Mouse (Mus musculus): ENCODE results near the gene Cap2. TPM values are rescaled to one million over a fixed set of nuclear protein-coding genes. Genes with fewer than 3 reads are reported as not detected.

Cap2 gene
- total and polyA plus RNA-seq, 2 experiments from 2014 or later, result 13.1 to 21.9 TPM

- H3K4me3 ChIP-seq (ENCODE audit: low read depth, low read length), result no peak overlapping the region
- H3K27ac ChIP-seq (ENCODE audit: low read depth, low read length), result no peak overlapping the region
- H3K9ac ChIP-seq (replicated peaks; ENCODE audit: low read length, poor library complexity, severe bottlenecking), result no peak overlapping the region
- ATAC-seq (ENCODE audit: low FRiP score) (no peak), DNase-seq (ENCODE audit: low spot score) (peak; percentile 68)
- no peak for TF ChIP-seq CTCF (IDR thresholded peaks at IDR 0.05)
- no peaks in the 10 kb centered on the region for H3K27me3 ChIP-seq (ENCODE audit: insufficient read depth, low read length)
- no peak overlapping the region for H3K4me2 ChIP-seq (ENCODE audit: low read depth, low read length, poor library complexity, severe bottlenecking)
- H3K4me1 ChIP-seq (ENCODE audit: insufficient read depth, low read length), result peaks cover 7% of the 10 kb centered on the region; the same call in 1 of the 2 replicates
- no peaks in the 10 kb centered on the region for H3K36me3 ChIP-seq (ENCODE audit: insufficient read depth, low read length)
- no peaks in the 10 kb centered on the region for H3K9me3 ChIP-seq (ENCODE audit: low read length)
- WGBS, result 64% methylated on average over 7 of the region's 7 CpGs
Measured at GRCm38 (mm10) chr13:46542782-46543181, 41.1 kb downstream of the Cap2 start.

- peaks cover 12% of the 10 kb centered on the region; the same call in 1 of the 2 replicates for H3K4me1 ChIP-seq (ENCODE audit: insufficient read depth, low read length)
- TF ChIP-seq CTCF (IDR thresholded peaks at IDR 0.05), result no peak
- H3K9me3 ChIP-seq (ENCODE audit: low read length), result no peaks in the 10 kb centered on the region
- no peaks in the 10 kb centered on the region for H3K27me3 ChIP-seq (ENCODE audit: insufficient read depth, low read length)
- DNase-seq (ENCODE audit: low spot score) (peak; percentile 36), ATAC-seq (ENCODE audit: low FRiP score) (no peak)
- H3K9ac ChIP-seq (replicated peaks; ENCODE audit: low read length, poor library complexity, severe bottlenecking), result no peak overlapping the region
- no peak overlapping the region for H3K4me2 ChIP-seq (ENCODE audit: low read depth, low read length, poor library complexity, severe bottlenecking)
- 0 out of 2 replicates have a peak overlapping the region, but pooled peaks have one; percentile 0 for H3K27ac ChIP-seq (ENCODE audit: low read depth, low read length)
- no peaks in the 10 kb centered on the region for H3K36me3 ChIP-seq (ENCODE audit: insufficient read depth, low read length)
- H3K4me3 ChIP-seq (ENCODE audit: low read depth, low read length), result no peak overlapping the region
- 45% methylated on average over 6 of the region's 6 CpGs for WGBS
Measured at GRCm38 (mm10) chr13:46544608-46545007, 43.0 kb downstream of the Cap2 start.

- Histone ChIP-seq H3K27me3 (ENCODE audit: insufficient read depth, low read length) (no peaks in the 10 kb centered on the region), H3K27ac (ENCODE audit: low read depth, low read length) (no peak overlapping the region), H3K4me1 (ENCODE audit: insufficient read depth, low read length) (peaks cover 12% of the 10 kb centered on the region; the same call in 1 of the 2 replicates), H3K4me2 (ENCODE audit: low read depth, low read length, poor library complexity, severe bottlenecking) (no peak overlapping the region), H3K9me3 (ENCODE audit: low read length) (no peaks in the 10 kb centered on the region), H3K9ac (replicated peaks; ENCODE audit: low read length, poor library complexity, severe bottlenecking) (no peak overlapping the region), H3K36me3 (ENCODE audit: insufficient read depth, low read length) (no peaks in the 10 kb centered on the region), H3K4me3 (ENCODE audit: low read depth, low read length) (no peak overlapping the region)
- DNase-seq (ENCODE audit: low spot score), result peak; percentile 39
- no peak for ATAC-seq (ENCODE audit: low FRiP score)
- TF ChIP-seq CTCF (IDR thresholded peaks at IDR 0.05), result no peak
- WGBS, result 17% methylated on average over 9 of the region's 9 CpGs
Measured at GRCm38 (mm10) chr13:46545081-46545480, 43.4 kb downstream of the Cap2 start.

GRCm38 (mm10) chr13:46546846-46547245 is 45.2 kb downstream of the Cap2 start:
- 90% methylated on average over 4 of the region's 4 CpGs for WGBS
- Histone ChIP-seq H3K27me3 (ENCODE audit: insufficient read depth, low read length) (no peaks in the 10 kb centered on the region), H3K4me1 (ENCODE audit: insufficient read depth, low read length) (peaks cover 12% of the 10 kb centered on the region; the same call in 1 of the 2 replicates), H3K9me3 (ENCODE audit: low read length) (no peaks in the 10 kb centered on the region), H3K9ac (replicated peaks; ENCODE audit: low read length, poor library complexity, severe bottlenecking) (no peak overlapping the region), H3K27ac (ENCODE audit: low read depth, low read length) (no peak overlapping the region), H3K4me2 (ENCODE audit: low read depth, low read length, poor library complexity, severe bottlenecking) (no peak overlapping the region), H3K4me3 (ENCODE audit: low read depth, low read length) (no peak overlapping the region), H3K36me3 (ENCODE audit: insufficient read depth, low read length) (no peaks in the 10 kb centered on the region)
- no peak for TF ChIP-seq CTCF (IDR thresholded peaks at IDR 0.05)
- ATAC-seq (ENCODE audit: low FRiP score) (no peak), DNase-seq (ENCODE audit: low spot score) (no peak)

- Histone ChIP-seq H3K9ac (replicated peaks; ENCODE audit: low read length, poor library complexity, severe bottlenecking) (no peak overlapping the region), H3K9me3 (ENCODE audit: low read length) (no peaks in the 10 kb centered on the region), H3K36me3 (ENCODE audit: insufficient read depth, low read length) (no peaks in the 10 kb centered on the region), H3K4me1 (ENCODE audit: insufficient read depth, low read length) (peaks cover 12% of the 10 kb centered on the region; the same call in 1 of the 2 replicates), H3K27ac (ENCODE audit: low read depth, low read length) (no peak overlapping the region), H3K4me2 (ENCODE audit: low read depth, low read length, poor library complexity, severe bottlenecking) (no peak overlapping the region), H3K27me3 (ENCODE audit: insufficient read depth, low read length) (no peaks in the 10 kb centered on the region), H3K4me3 (ENCODE audit: low read depth, low read length) (no peak overlapping the region)
- TF ChIP-seq CTCF (IDR thresholded peaks at IDR 0.05), result no peak
- no peak for DNase-seq (ENCODE audit: low spot score)
- 38% methylated on average over 1 of the region's 1 CpGs for WGBS
- ATAC-seq (ENCODE audit: low FRiP score), result no peak
Measured at GRCm38 (mm10) chr13:46547253-46547652, 45.6 kb downstream of the Cap2 start.

GRCm38 (mm10) chr13:46548132-46548531 is 46.5 kb downstream of the Cap2 start:
- peak overlapping the region; percentile 55 for H3K27ac ChIP-seq (ENCODE audit: low read depth, low read length)
- 64% methylated on average over 8 of the region's 8 CpGs for WGBS
- TF ChIP-seq CTCF (IDR thresholded peaks at IDR 0.05), result no peak
- no peaks in the 10 kb centered on the region for H3K9me3 ChIP-seq (ENCODE audit: low read length)
- H3K27me3 ChIP-seq (ENCODE audit: insufficient read depth, low read length), result no peaks in the 10 kb centered on the region
- no peak overlapping the region for H3K4me2 ChIP-seq (ENCODE audit: low read depth, low read length, poor library complexity, severe bottlenecking)
- H3K4me1 ChIP-seq (ENCODE audit: insufficient read depth, low read length), result peaks cover 12% of the 10 kb centered on the region; the same call in 1 of the 2 replicates
- ATAC-seq (ENCODE audit: low FRiP score), result no peak
- H3K36me3 ChIP-seq (ENCODE audit: insufficient read depth, low read length), result no peaks in the 10 kb centered on the region
- no peak overlapping the region for H3K4me3 ChIP-seq (ENCODE audit: low read depth, low read length)
- H3K9ac ChIP-seq (replicated peaks; ENCODE audit: low read length, poor library complexity, severe bottlenecking), result no peak overlapping the region
- no peak for DNase-seq (ENCODE audit: low spot score)

Measured in midbrain, postnatal 0 days (tissue).